Mouse (Mus musculus) midbrain, embryonic 12.5 days (tissue): ENCODE results near the gene 1600002K03Rik. TPM values are rescaled to one million over a fixed set of nuclear protein-coding genes. Genes with fewer than 3 reads are reported as not detected.
"Not testable (repeated sequence)": the region's sequence is repeated elsewhere in the genome, so short reads cannot be mapped to it uniquely, and the experiment has no call there.

ENCODE experiments used
- ATAC-seq: fragments of 200-750 bp; cut with Nextera tagmentation; 2 replicates; pipeline ENCODE4 v1.8.0; 2017; ENCODE audit warnings: low read depth, moderate TSS enrichment, moderate library complexity; ENCODE audit not compliant: low FRiP score
- H3K27ac ChIP-seq: fragments of 300-500 bp; sonication (generic); replicated peaks from 2 replicates; pipeline ENCODE4 v1.5.1; 2016; ENCODE audit warnings: mild to moderate bottlenecking
- H3K27me3 ChIP-seq: fragments of 300-500 bp; sonication (generic); 2 replicates; pipeline ENCODE4 v1.6.1; 2016; ENCODE audit warnings: mild to moderate bottlenecking
- H3K36me3 ChIP-seq: fragments of 300-500 bp; sonication (generic); 2 replicates; pipeline ENCODE4 v1.6.1; 2016
- H3K4me1 ChIP-seq: fragments of 300-500 bp; sonication (generic); 2 replicates; pipeline ENCODE4 v1.6.1; 2016
- H3K4me2 ChIP-seq: fragments of 300-500 bp; sonication (generic); replicated peaks from 2 replicates; pipeline ENCODE4 v1.6.1; 2016; ENCODE audit warnings: mild to moderate bottlenecking, moderate library complexity
- H3K4me3 ChIP-seq: fragments of 300-500 bp; sonication (generic); 2 replicates; pipeline ENCODE4 v1.5.1; 2016; ENCODE audit warnings: mild to moderate bottlenecking
- H3K9ac ChIP-seq: fragments of 300-500 bp; sonication (generic); replicated peaks from 2 replicates; pipeline ENCODE4 v1.6.1; 2016; ENCODE audit warnings: mild to moderate bottlenecking, moderate library complexity
- H3K9me3 ChIP-seq: fragments of 300-500 bp; sonication (generic); 2 replicates; pipeline ENCODE4 v1.6.1; 2016; ENCODE audit warnings: mild to moderate bottlenecking
- WGBS: fragments of 180-500 bp; shearing (Covaris S2); methylation state at CpG from one replicate; pipeline ENCODE4 v1.1.7; 2016; 5-methylcytosine and 5-hydroxymethylcytosine counted together
- polyA plus RNA-seq: library from polyadenylated mRNA; unstranded; fragments of >200 nt; fragmentation: Nextera tagmentation; extraction: Ambion mirVana; gene quantifications from 2 replicates; pipeline ENCODE4 v1.2.1, GENCODE M21; 2016

The 1600002K03Rik gene
- polyA plus RNA-seq, 1 experiment from 2014 or later = 12.9 TPM

- H3K9ac ChIP-seq = peak overlapping the region; percentile 37; the same call in 1 of the 2 replicates
- peak overlapping the region; percentile 22; the same call in 1 of the 2 replicates for H3K4me2 ChIP-seq
- peak overlapping the region; percentile 82 for H3K27ac ChIP-seq
- peaks cover 12% of the 10 kb centered on the region for H3K27me3 ChIP-seq
- H3K4me1 ChIP-seq = peaks cover 44% of the 10 kb centered on the region
- H3K4me3 ChIP-seq = 0 out of 2 replicates have a peak overlapping the region, but pooled peaks have one; percentile 9
- 6% methylated on average over 7 of the region's 7 CpGs for WGBS
- H3K36me3 ChIP-seq = no peaks in the 10 kb centered on the region
- no peaks in the 10 kb centered on the region for H3K9me3 ChIP-seq
- ATAC-seq = no peak
Measured at GRCm38 (mm10) chr10:80204055-80204454, 31.3 kb downstream of the 1600002K03Rik start.

- peak; percentile 1; the same call in 1 of the 2 replicates for ATAC-seq
- Histone ChIP-seq H3K9me3 (no peaks in the 10 kb centered on the region), H3K27ac (peak overlapping the region; percentile 92), H3K9ac (no peak overlapping the region), H3K4me2 (no peak overlapping the region), H3K4me3 (no peak overlapping the region; the same call in 1 of the 2 replicates), H3K36me3 (no peaks in the 10 kb centered on the region), H3K27me3 (peaks cover 12% of the 10 kb centered on the region), H3K4me1 (peaks cover 39% of the 10 kb centered on the region)
- WGBS = 39% methylated on average over 1 of the region's 1 CpGs
Measured at GRCm38 (mm10) chr10:80207201-80207600, 34.5 kb downstream of the 1600002K03Rik start.

- peak overlapping the region; percentile 92 for H3K27ac ChIP-seq
- H3K36me3 ChIP-seq = no peaks in the 10 kb centered on the region
- ATAC-seq = peak; percentile 76
- peaks cover 12% of the 10 kb centered on the region for H3K27me3 ChIP-seq
- H3K9me3 ChIP-seq = no peaks in the 10 kb centered on the region
- H3K4me1 ChIP-seq = peaks cover 39% of the 10 kb centered on the region
- 42% methylated on average over 10 of the region's 10 CpGs for WGBS
- peak overlapping the region; percentile 52 for H3K4me2 ChIP-seq
- peak overlapping the region; percentile 36; the same call in 1 of the 2 replicates for H3K4me3 ChIP-seq
- peak overlapping the region; percentile 62; the same call in 1 of the 2 replicates for H3K9ac ChIP-seq
Measured at GRCm38 (mm10) chr10:80207676-80208075, 34.9 kb downstream of the 1600002K03Rik start.

GRCm38 (mm10) chr10:80208248-80208647 is 35.5 kb downstream of the 1600002K03Rik start:
- Histone ChIP-seq H3K36me3 (no peaks in the 10 kb centered on the region), H3K4me2 (peak overlapping the region; percentile 52), H3K27me3 (peaks cover 12% of the 10 kb centered on the region), H3K4me3 (peak overlapping the region; percentile 36), H3K27ac (peak overlapping the region; percentile 92), H3K9me3 (no peaks in the 10 kb centered on the region), H3K4me1 (peaks cover 39% of the 10 kb centered on the region), H3K9ac (peak overlapping the region; percentile 62)
- ATAC-seq = no peak
- 61% methylated on average over 4 of the region's 4 CpGs for WGBS

- no peaks in the 10 kb centered on the region for H3K9me3 ChIP-seq
- peak overlapping the region; percentile 62 for H3K9ac ChIP-seq
- peak overlapping the region; percentile 92 for H3K27ac ChIP-seq
- WGBS = 3% methylated on average over 24 of the region's 24 CpGs
- peaks cover 36% of the 10 kb centered on the region for H3K4me1 ChIP-seq
- ATAC-seq = peak; percentile 39
- peaks cover 12% of the 10 kb centered on the region for H3K27me3 ChIP-seq
- no peaks in the 10 kb centered on the region for H3K36me3 ChIP-seq
- H3K4me3 ChIP-seq = peak overlapping the region; percentile 36
- peak overlapping the region; percentile 52 for H3K4me2 ChIP-seq
Measured at GRCm38 (mm10) chr10:80208841-80209371, 36.2 kb downstream of the 1600002K03Rik start.

GRCm38 (mm10) chr10:80211547-80212103 is 38.9 kb downstream of the 1600002K03Rik start:
- ATAC-seq, H3K4me2 ChIP-seq, H3K27me3 ChIP-seq, H3K9me3 ChIP-seq, H3K27ac ChIP-seq, H3K36me3 ChIP-seq, H3K4me3 ChIP-seq, H3K9ac ChIP-seq: not testable (repeated sequence)
- 75% methylated on average over 7 of the region's 7 CpGs for WGBS
- H3K4me1 ChIP-seq = peaks cover 43% of the 10 kb centered on the region

GRCm38 (mm10) chr10:80215048-80215772 is 42.5 kb downstream of the 1600002K03Rik start:
- H3K4me2 ChIP-seq = no peak overlapping the region; the same call in 1 of the 2 replicates
- peaks cover 17% of the 10 kb centered on the region for H3K4me1 ChIP-seq
- no peaks in the 10 kb centered on the region for H3K9me3 ChIP-seq
- no peaks in the 10 kb centered on the region for H3K36me3 ChIP-seq
- H3K27me3 ChIP-seq = no peaks in the 10 kb centered on the region
- H3K27ac ChIP-seq = peak overlapping the region; percentile 80
- WGBS = 10% methylated on average over 16 of the region's 16 CpGs
- no peak overlapping the region for H3K4me3 ChIP-seq
- peak overlapping the region; percentile 41; the same call in 1 of the 2 replicates for H3K9ac ChIP-seq
- ATAC-seq = peak; percentile 71; the same call in 1 of the 2 replicates

- peaks cover 15% of the 10 kb centered on the region for H3K4me1 ChIP-seq
- no peak overlapping the region for H3K27ac ChIP-seq
- 38% methylated on average over 7 of the region's 9 CpGs for WGBS
- 0 out of 2 replicates have a peak, but pooled peaks cover 5% of the 10 kb centered on the region for H3K27me3 ChIP-seq
- no peak overlapping the region for H3K9ac ChIP-seq
- H3K4me2 ChIP-seq = no peak overlapping the region
- H3K36me3 ChIP-seq = no peaks in the 10 kb centered on the region
- H3K9me3 ChIP-seq = no peaks in the 10 kb centered on the region
- no peak for ATAC-seq
- no peak overlapping the region for H3K4me3 ChIP-seq
Measured at GRCm38 (mm10) chr10:80220676-80221075, 47.9 kb downstream of the 1600002K03Rik start.

GRCm38 (mm10) chr10:80223137-80223536 is 50.4 kb downstream of the 1600002K03Rik start:
- not testable (repeated sequence) for H3K27me3 ChIP-seq, H3K27ac ChIP-seq, H3K4me3 ChIP-seq, H3K9me3 ChIP-seq, H3K36me3 ChIP-seq, H3K4me2 ChIP-seq, ATAC-seq, H3K9ac ChIP-seq
- H3K4me1 ChIP-seq = peaks cover 31% of the 10 kb centered on the region
- 87% methylated on average over 2 of the region's 2 CpGs for WGBS

Other genes with a start within 250 kb of the 1600002K03Rik start
- 4.0 and 5.6 TPM in 2 replicates for gene Arid3a, start 245.9 kb upstream of the 1600002K03Rik start, polyA plus RNA-seq
- 90.4 and 97.0 TPM in 2 replicates for gene Wdr18, start 212.8 kb upstream of the 1600002K03Rik start, polyA plus RNA-seq
- 0.39 and 0.54 TPM in 2 replicates for gene Grin3b, start 202.2 kb upstream of the 1600002K03Rik start, polyA plus RNA-seq
- 19.3 and 20.9 TPM in 2 replicates for gene Tmem259, start 188.6 kb upstream of the 1600002K03Rik start, polyA plus RNA-seq
- gene Cnn2, start 184.4 kb upstream of the 1600002K03Rik start, polyA plus RNA-seq = 109 and 168 TPM in 2 replicates
- 7.6 and 8.5 TPM in 2 replicates for gene Abca7, start 176.4 kb upstream of the 1600002K03Rik start, polyA plus RNA-seq
- 4.5 and 5.6 TPM in 2 replicates for gene Arhgap45, start 156.3 kb upstream of the 1600002K03Rik start, polyA plus RNA-seq
- 172 and 173 TPM in 2 replicates for gene Polr2e, start 133.1 kb upstream of the 1600002K03Rik start, polyA plus RNA-seq
- 483 and 524 TPM in 2 replicates for gene Gpx4, start 125.8 kb upstream of the 1600002K03Rik start, polyA plus RNA-seq
- 14.7 and 15.7 TPM in 2 replicates for gene Sbno2, start 67.4 kb upstream of the 1600002K03Rik start, polyA plus RNA-seq
- gene Stk11, start 57.1 kb upstream of the 1600002K03Rik start, polyA plus RNA-seq = 16.7 and 20.3 TPM in 2 replicates
- 379 and 384 TPM in 2 replicates for gene Atp5d, start 34.3 kb upstream of the 1600002K03Rik start, polyA plus RNA-seq
- gene Cbarp, start 32.1 kb upstream of the 1600002K03Rik start, polyA plus RNA-seq = 19.3 and 20.0 TPM in 2 replicates
- 41.7 and 46.4 TPM in 2 replicates for gene Midn, start 24.7 kb upstream of the 1600002K03Rik start, polyA plus RNA-seq
- gene Cirbp, start 7.0 kb upstream of the 1600002K03Rik start, polyA plus RNA-seq = 227 and 233 TPM in 2 replicates
- 114 and 127 TPM in 2 replicates for gene Efna2, start 6.5 kb downstream of the 1600002K03Rik start, polyA plus RNA-seq
- 151 and 195 TPM in 2 replicates for gene Mum1, start 53.5 kb downstream of the 1600002K03Rik start, polyA plus RNA-seq
- 205 and 213 TPM in 2 replicates for gene Ndufs7, start 76.2 kb downstream of the 1600002K03Rik start, polyA plus RNA-seq
- 28.1 and 29.5 TPM in 2 replicates for gene Gamt, start 88.1 kb downstream of the 1600002K03Rik start, polyA plus RNA-seq
- gene Dazap1, start 88.5 kb downstream of the 1600002K03Rik start, polyA plus RNA-seq = 61.2 and 71.3 TPM in 2 replicates
- 671 and 694 TPM in 2 replicates for gene Rps15, start 119.5 kb downstream of the 1600002K03Rik start, polyA plus RNA-seq
- 181 and 193 TPM in 2 replicates for gene Apc2, start 123.0 kb downstream of the 1600002K03Rik start, polyA plus RNA-seq
- 36.2 and 44.5 TPM in 2 replicates for gene 2310011J03Rik, start 147.6 kb downstream of the 1600002K03Rik start, polyA plus RNA-seq
- gene Pcsk4, start 156.6 kb downstream of the 1600002K03Rik start, polyA plus RNA-seq = 2.4 and 3.7 TPM in 2 replicates
- gene Reep6, start 157.0 kb downstream of the 1600002K03Rik start, polyA plus RNA-seq = 3.1 and 4.3 TPM in 2 replicates
- gene Adamtsl5, start 175.5 kb downstream of the 1600002K03Rik start, polyA plus RNA-seq = 0.38 and 0.79 TPM in 2 replicates
- gene Plk5, start 183.5 kb downstream of the 1600002K03Rik start, polyA plus RNA-seq = 0.31 and 0.52 TPM in 2 replicates
- 18.4 and 19.7 TPM in 2 replicates for gene Mex3d, start 214.7 kb downstream of the 1600002K03Rik start, polyA plus RNA-seq
- 288 and 314 TPM in 2 replicates for gene Mbd3, start 226.6 kb downstream of the 1600002K03Rik start, polyA plus RNA-seq
- gene Uqcr11, start 233.9 kb downstream of the 1600002K03Rik start, polyA plus RNA-seq = 398 and 414 TPM in 2 replicates